Mouse (Mus musculus) CD8-positive naive resting alpha-beta T cell, adult 2 months (primary cell): ENCODE measurements around the gene Btbd11.

ENCODE experiments used
- DNase-seq, 2 experiments: peaks; one replicate each; pipeline ENCODE4 v3.0.0; 2022; ENCODE audit warnings: low read depth in 2 of 2, low spot score in 2 of 2

Gene Btbd11

DNA sequence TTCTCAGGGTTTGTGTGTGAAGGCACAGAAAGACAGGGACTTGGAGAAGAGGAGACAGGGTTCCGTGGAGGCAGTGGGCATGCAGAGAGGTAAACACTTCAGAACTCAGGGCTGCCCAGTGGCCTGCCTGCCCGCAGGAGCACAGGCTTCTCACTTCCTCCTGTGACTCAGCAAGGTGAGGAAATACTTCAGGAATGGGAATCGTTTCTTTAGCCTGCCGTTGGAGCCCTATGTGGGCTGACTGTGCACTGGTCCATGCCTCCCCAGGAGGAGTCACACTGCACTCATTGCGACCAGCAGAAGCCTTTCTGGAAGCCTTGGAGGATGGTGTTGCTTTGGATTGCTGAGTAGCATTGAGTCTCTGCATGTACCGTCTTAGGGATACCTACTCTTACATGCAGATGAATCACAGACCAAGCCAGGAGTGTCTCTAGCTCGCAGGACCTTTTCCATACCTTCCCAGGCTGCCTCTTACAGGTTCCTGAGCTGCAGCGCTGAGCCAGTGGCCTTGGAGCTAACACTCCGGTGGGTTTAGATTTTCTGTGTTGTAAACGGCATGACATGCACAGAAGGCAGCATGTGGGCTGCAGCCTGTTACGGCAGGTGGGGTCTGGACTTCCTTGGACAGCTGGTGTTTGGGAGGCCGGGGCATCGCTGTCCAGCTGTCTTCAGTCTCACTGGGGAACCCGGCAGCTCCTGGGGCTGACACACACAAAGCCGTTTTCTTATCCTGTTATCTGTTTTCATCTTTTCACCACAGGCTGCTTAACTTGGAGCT is 34.4 kb downstream of the Btbd11 start:
- DNase-seq: no peak

DNA sequence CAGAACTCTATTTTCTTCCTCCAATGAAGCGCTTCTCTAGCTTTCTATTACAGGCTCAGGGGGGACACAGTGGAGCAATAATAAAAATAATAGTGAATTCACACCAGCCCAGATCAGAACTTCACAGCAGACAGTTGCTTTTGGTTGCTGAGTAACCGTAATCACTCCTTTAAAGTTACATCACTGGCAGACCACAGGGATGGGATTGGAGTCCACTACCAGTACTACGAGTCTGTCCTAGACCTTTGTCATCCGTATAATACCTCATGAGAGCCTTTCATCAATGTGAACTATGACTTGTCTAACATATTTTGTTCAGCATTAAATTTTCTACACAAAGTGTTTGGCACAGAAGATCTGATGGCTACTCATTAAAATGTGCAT is 35.0 kb downstream of the Btbd11 start:
- no peak for DNase-seq

DNA sequence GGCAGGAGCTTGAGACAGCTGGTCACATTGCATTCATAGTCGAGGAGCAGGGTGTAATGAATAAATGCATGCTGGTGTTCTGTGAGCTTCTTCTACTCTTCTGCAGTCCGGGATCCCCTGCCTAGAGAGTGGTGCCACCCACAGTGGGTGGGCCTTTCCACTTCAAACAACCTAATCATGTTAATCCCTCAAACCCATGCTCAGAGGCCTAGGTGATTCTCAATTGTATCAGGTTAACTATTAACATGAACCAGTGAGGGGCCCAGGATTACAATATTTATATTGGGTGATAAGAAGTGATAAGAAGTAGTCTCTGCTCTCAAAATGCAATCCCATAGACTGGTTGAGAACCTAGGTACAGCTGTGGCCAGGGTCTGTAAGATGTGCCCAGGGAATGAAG is 39.1 kb downstream of the Btbd11 start:
- DNase-seq: no peak

- DNase-seq: no peak
Measured at GRCm38 (mm10) chr10:85437217-85437616, 50.6 kb downstream of the Btbd11 start.

DNA sequence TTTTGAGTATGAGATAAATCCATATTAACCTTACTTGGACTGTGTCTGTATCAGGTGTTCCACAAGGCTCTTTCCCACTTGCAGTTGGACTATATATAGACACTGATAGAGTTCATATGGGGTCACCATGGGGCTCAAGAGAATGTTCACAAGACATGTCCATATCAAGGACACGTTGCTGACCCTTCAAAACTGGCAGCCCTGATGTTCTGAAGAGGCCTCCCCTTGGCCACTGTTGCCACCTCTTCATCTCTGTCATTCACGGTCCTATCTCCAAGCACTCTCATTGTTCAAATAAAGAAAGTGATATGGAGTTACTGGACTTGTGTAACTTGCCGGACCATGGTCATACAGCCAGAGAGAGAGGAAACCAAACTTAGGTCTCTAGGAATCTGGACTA is 56.8 kb downstream of the Btbd11 start:
- no peak for DNase-seq

DNA sequence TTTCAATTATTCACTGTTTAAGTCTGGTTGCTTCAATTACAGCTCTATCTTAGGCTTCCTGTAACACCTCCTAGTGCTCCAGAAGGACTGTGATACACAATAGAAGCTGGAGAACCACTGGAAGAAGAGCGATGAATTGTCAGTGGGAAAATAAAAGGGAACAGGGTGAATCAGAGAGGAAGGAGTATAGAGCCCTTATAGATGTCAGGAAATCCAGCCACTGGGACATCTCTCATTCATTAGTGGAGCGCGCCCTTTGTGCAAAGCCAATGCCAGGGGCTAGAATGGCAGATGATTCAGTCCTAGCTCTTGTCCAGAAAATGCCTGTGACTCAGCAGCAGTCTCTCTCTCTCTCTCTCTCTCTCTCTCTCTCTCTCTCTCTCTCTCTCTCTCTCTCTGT is 59.3 kb downstream of the Btbd11 start:
- no peak for DNase-seq

DNA sequence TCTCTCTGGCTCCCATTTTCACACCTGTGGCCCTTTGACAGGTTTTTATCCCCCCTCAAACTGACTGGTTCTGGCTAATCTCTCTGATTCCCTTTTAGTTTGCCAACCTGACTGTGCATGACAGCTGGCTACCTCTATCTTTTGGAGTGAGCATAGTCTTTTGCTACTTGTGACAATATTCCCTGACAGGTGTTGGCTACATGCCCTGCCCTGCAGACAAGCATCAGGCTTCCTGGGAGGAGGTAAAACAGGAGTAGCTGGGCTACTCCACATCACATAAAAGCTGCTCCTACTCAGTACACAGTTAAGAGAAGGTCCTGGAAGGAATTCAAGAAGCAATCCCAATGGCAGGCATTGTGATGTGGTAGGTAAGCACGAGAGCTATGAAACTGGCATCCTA is 60.1 kb downstream of the Btbd11 start:
- DNase-seq: no peak

GRCm38 (mm10) chr10:85447869-85448268 is 61.3 kb downstream of the Btbd11 start:
- DNase-seq: no peak

DNA sequence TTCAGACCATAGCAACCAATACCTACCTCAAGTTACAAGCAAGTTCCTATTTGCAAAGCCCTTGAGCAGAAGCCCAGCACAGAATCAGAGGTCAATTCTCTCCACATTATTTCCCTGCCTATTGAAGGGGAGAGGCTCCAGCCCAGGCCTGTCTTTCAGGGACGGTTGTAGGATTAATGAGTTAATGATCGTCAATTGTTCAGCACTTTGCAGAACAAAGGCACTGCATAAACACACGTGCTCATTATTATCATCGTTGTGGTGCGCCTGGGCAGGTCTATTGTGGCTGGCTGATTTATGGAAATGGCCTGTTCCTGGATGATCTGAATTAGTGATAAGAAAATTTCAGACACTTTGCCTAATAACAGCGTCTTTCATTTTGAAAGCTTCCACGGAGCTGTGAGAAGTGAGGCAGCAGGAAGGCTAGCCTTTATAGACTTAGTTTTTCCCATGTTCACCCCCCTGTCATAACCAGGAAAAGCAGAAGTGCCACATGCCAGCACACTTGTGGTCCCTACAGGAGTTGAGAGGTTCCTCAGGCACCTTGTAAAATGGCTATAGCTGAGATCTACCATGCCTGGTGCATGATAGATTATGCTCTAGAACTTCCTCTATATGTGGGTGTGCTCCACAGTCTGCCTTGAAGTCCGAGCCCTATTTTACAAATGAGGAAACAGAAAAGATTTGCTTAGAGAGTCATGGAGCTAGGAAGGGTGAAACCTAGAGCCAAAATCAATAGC is 65.2 kb downstream of the Btbd11 start:
- DNase-seq: no peak

DNA sequence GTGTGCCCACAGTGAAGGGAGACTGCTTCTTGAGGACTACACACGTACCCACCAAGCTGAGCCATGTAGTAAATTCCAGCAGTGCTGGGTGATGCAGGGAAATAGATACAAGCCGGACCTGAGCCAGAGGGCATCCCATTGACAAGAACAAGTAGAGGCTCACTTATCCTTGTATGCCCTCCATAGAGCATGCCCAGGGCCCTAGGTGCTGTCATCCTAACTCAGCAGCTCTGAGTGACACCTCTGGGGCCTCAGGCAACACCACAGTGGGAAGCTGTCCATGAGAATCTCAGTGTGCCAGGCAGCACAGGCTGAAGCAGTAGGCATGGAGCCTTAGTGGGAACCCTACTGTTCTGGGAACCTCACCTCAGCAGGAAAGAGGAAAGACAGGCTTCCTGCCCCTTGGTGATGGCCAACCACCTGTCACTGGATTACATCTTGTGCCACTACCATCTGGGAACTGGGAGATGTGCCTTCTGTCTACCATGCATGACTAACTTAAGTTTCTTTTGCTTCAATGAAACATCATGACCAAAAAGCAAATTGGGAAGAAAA is 66.7 kb downstream of the Btbd11 start:
- DNase-seq: no peak

DNA sequence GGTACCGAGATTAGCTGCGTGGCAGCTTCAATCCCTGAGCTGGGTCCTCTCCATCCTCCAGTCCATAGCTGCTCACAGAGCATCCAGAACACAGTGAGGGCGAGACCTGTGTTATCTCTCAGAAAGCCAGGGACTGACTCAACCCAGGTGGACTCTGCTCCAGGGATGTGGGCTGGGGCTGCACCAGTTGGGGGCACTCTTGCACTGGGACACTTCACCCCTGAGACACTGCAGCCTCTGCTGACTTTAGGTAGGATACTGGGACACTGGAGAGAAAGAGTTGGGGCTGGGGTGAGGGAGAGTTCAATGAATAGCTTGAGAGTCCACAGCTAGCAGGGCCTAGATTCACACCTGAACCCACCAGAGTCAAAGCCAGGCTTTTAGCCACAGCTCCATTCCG is 69.4 kb downstream of the Btbd11 start:
- no peak for DNase-seq

DNA sequence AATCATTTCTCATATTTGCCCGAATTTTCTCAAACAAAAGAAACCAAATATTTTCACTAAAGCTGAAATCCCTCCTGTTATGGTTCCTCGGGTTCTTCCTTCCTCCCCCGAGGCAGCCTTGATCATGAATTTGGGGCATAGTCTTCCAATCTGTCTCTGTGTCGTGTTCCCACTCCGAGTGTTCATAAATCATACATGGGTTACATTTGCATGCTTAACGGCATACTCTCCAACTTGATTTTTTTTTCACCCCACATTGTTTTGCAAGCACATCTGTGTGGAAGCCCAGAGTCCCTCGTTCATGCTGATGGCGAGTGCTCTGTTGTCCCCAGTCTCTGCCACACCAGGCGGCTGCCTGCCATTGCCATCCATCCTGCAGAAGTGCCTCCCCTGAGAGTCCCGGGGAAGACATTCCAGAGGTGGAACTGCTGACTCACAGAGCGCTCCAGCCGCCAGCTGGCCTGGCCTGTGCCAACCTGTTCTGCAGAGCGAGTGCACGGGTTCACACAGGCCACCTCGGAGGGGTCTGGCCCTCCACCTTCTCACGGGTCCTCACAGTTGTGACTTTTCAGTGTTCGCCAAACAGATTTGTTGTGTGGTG is 72.2 kb downstream of the Btbd11 start:
- no peak for DNase-seq

GRCm38 (mm10) chr10:85460736-85461135 is 74.1 kb downstream of the Btbd11 start:
- no peak for DNase-seq

GRCm38 (mm10) chr10:85464152-85464551 is 77.5 kb downstream of the Btbd11 start:
- no peak for DNase-seq

DNA sequence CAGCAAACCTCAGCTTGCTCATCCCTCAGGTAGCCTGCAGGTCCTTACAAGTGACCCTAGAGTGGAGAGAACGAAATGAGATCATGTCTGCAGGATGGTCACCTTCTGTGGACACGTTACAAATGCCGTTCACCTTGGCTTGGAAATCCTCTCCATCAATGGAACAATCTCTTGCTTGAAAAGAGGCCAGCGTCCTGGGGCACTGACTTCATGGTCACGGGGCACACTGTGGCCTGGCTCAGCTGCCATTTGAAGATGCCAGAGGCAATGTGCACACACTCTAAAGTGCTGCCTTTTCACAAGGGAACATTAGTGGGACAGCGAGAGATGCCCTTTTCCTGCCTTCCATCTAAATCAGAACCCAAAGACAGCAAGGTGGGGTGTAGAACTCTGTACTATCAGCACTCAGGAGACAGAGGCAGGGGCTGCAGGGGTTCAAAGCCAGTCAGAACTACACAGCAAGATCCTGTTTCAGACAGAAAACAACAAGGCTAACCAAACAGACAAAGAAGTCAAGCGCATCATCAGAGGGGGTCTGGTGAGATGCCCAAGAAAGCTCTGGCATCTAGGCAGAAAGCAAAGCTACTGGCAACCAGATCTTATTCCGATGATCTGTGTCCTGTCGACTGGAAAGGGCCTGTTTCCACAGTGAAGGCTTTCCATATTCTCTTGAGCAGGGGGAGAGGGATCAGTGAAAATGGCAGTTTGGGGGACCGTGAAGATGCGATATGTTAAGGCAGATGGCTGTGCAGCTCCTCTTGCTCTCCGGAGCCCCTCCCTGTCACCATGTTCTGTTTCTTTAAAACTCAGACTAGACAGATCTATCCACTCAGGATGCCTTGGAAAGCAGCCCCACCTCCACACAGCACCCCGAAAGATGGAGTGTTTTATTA is 79.1 kb downstream of the Btbd11 start:
- DNase-seq: no peak

- no peak for DNase-seq
Measured at GRCm38 (mm10) chr10:85466409-85466761, 79.8 kb downstream of the Btbd11 start.

GRCm38 (mm10) chr10:85467393-85467792 is 80.8 kb downstream of the Btbd11 start:
- no peak for DNase-seq

DNA sequence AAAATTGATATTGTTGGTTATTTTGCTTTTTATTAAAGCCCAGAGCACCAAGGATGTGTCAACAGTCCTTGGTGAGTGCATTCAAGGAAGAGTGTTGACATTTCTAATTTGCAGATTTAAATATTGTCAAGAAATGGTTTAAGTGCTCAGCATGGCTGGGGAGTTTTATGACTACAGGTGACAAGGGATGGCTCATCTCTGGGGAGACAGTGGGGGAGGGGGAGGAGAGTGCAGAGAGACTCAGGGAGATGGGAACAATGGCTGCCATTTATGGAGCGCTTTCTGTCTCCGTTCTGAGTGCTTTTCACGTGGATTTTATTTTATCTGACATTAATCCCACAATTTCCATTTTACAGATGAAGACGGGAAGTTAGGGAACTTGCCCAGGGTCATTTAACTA is 81.9 kb downstream of the Btbd11 start:
- DNase-seq: no peak

- DNase-seq: no peak
Measured at GRCm38 (mm10) chr10:85469341-85469740, 82.7 kb downstream of the Btbd11 start.

- no peak for DNase-seq
Measured at GRCm38 (mm10) chr10:85473265-85473664, 86.7 kb downstream of the Btbd11 start.

DNA sequence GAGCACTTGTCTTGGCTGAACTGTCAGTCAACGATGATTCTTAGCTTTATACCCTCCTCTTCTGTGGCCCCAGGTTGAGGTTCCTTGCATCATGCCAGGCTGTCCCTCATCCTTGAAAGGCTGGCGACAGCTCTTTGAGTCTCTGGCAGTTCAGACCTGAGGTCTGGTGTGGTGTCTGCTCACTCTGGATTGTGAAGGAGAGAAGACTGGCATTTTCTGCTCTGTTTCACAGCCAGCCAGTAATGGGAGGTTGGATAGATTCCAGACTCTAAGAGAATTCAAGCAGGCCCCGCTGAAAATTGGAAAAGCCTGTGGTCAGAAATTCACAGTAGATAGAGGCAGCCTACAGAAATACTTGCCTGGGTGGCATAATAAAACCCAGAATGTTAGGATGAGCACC is 87.3 kb downstream of the Btbd11 start:
- no peak for DNase-seq
